Mouse (Mus musculus) T-cell, adult 2 months (primary cell): ENCODE measurements around the gene Tctn3.

ENCODE experiments used
- DNase-seq: peaks from one replicate; pipeline ENCODE4 v3.0.0; 2022; ENCODE audit warnings: low spot score

Tctn3 gene

GRCm38 (mm10) chr19:40555136-40555535 is 56.9 kb downstream of the Tctn3 start:
- no peak for DNase-seq

- no peak for DNase-seq
These were observed 57.7 kb downstream of the Tctn3 start for GRCm38 (mm10) chr19:40554343-40554742.

- no peak for DNase-seq
These were observed 58.2 kb downstream of the Tctn3 start for GRCm38 (mm10) chr19:40553849-40554248.

GRCm38 (mm10) chr19:40553014-40553789 is 58.8 kb downstream of the Tctn3 start:
- DNase-seq, result no peak

DNA sequence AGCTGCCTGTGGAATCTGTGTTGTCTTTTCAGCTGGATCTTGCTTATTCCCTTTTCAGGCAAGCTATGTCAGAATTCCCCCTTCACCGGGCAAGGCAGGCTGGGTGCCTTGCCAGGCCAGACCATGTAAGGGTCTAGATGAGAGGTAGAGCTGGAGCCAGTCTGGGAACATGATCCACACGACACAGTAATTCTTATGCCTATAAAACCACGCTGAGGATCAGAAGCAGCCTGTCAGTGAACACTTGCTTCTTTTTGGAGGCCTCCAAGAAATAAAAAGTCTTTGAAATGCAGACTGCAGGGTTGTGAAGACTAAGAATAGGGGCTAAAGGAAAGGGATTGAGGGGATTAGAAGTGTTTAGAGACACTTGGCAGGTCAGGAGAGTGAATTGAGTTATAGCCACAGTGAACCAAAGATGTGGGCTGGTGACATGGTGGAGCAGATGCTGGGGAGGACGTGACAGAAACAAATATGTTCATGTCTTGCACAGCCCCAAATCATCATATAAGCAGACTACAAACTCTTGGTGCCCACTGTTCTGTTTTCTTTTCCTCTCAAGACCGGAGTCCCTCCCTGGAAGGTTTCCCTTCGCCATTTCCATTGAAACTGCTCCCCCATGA is 62.4 kb downstream of the Tctn3 start:
- no peak for DNase-seq

DNA sequence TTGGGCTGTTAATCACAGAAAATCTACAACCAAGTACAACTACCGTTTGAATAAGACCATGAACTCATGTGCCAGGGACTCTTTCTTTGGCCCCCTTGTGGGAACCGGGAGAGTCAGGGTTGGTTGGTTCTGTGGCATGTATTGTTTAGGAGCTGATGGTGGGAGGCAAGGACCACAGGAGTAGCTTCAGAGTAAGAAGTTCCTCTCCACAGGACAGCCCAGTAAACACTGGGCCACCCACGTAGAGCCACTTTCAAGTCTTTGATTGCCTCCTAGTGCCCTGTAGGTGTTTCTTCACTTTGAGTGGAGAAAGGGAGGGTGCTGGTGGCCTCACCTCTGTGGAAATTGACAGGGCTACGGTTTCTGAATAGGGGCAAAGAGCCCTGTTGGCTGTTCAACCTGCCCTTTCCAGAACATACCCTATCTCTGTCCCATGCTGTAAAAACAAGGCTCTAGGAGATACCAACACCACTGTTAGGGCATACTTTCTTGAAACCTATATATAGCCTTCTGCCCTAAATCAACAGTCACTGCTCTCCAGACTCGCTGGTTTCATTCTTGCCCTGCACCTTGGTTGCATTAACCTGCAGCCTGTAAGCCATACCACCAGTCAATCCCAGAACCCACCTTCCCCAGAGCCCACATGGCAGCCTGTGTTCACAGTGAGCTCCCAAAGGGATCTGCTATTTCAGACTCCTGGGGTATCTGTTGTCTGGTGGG is 63.1 kb downstream of the Tctn3 start:
- no peak for DNase-seq

DNA sequence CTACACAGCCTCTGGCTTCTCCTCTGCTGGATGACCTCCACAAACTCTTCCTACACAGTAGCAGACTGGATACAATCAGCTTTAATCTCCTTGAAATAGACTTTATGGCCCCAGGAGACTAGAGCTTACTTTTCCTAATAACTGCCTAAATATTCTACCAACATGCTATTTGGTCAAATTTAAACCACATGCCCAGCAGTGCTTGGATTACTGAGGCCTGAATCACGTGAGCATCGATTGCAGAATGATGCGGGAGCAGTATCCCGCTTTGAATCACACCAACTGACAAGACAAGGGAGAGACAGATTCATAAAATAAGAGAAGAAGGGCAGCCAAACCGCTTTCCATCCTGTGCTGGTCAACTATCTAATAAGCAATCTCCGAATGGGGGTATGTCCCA is 63.6 kb downstream of the Tctn3 start:
- no peak for DNase-seq
